Mouse (Mus musculus) CD4-positive, CD25-positive, alpha-beta regulatory T cell, adult 4 months (primary cell): Measurements from ENCODE around the gene Gapdh. TPM values are rescaled to one million over a fixed set of nuclear protein-coding genes. Genes with fewer than 3 reads are reported as not detected.
A peak's percentile ranks its signal among the peaks of the same experiment; 100 is the strongest.

Source experiments
- ATAC-seq: one replicate; pipeline ENCODE4 v1.8.0; 2017
- polyA plus RNA-seq, 2 experiments: library from polyadenylated mRNA; unstranded; fragments of 100-300 nt; shearing (Covaris generic); gene quantifications; one replicate each; pipeline ENCODE4 v1.2.1; 2017

Gapdh gene
- polyA plus RNA-seq: 100 to 1,000 TPM; 215 to 384 TPM

GRCm38 (mm10) chr6:125166051-125166751 lies at the start of gene Gapdh:
TSS of gene Gapdh (minus strand) at chr6:125166467.
- no peak for ATAC-seq

GRCm38 (mm10) chr6:125215148-125215954 lies 49.1 kb upstream of the Gapdh start, which contains the start of gene Vamp1:
TSS of gene Vamp1 (plus strand) at chr6:125215551.
- peak; percentile 87 for ATAC-seq

- no peak for ATAC-seq
Observed at GRCm38 (mm10) chr6:125213715-125214114, 47.4 kb upstream of the Gapdh start.

GRCm38 (mm10) chr6:125213129-125213528 lies 46.9 kb upstream of the Gapdh start:
- no peak for ATAC-seq

- no peak for ATAC-seq
Observed at GRCm38 (mm10) chr6:125212621-125213020, 46.4 kb upstream of the Gapdh start.

- no peak for ATAC-seq
Observed at GRCm38 (mm10) chr6:125210436-125210835, 44.2 kb upstream of the Gapdh start.

GRCm38 (mm10) chr6:125197166-125197565 lies 30.9 kb upstream of the Gapdh start:
- no peak for ATAC-seq

GRCm38 (mm10) chr6:125196301-125196700 lies 30.0 kb upstream of the Gapdh start:
- ATAC-seq: no peak

- ATAC-seq: no peak
Observed at GRCm38 (mm10) chr6:125195541-125196075, 29.3 kb upstream of the Gapdh start.

GRCm38 (mm10) chr6:125193390-125193789 lies 27.1 kb upstream of the Gapdh start:
- ATAC-seq: no peak

- no peak for ATAC-seq
Observed at GRCm38 (mm10) chr6:125192841-125193240, 26.6 kb upstream of the Gapdh start.

- ATAC-seq: peak; percentile 70
Observed at GRCm38 (mm10) chr6:125192016-125192714, 25.9 kb upstream of the Gapdh start.

- ATAC-seq: peak; percentile 96
Observed at GRCm38 (mm10) chr6:125191332-125192015, 25.2 kb upstream of the Gapdh start, which contains the start of the genes Ncapd2 and Mrpl51. TSS of gene Ncapd2 (minus strand) at chr6:125191701. TSS of gene Mrpl51 (plus strand) at chr6:125191801.

- no peak for ATAC-seq
Observed at GRCm38 (mm10) chr6:125190816-125191215, 24.5 kb upstream of the Gapdh start.

GRCm38 (mm10) chr6:125186203-125186602 lies 19.9 kb upstream of the Gapdh start:
- no peak for ATAC-seq

GRCm38 (mm10) chr6:125182133-125182532 lies 15.9 kb upstream of the Gapdh start:
- ATAC-seq: no peak

GRCm38 (mm10) chr6:125179601-125180000 lies 13.3 kb upstream of the Gapdh start:
- ATAC-seq: no peak

- no peak for ATAC-seq
Observed at GRCm38 (mm10) chr6:125175469-125175868, 9.2 kb upstream of the Gapdh start.

- ATAC-seq: no peak
Observed at GRCm38 (mm10) chr6:125173256-125173655, 7.0 kb upstream of the Gapdh start.

GRCm38 (mm10) chr6:125172474-125172873 lies 6.2 kb upstream of the Gapdh start:
- no peak for ATAC-seq

- no peak for ATAC-seq
Observed at GRCm38 (mm10) chr6:125170194-125170593, 3.9 kb upstream of the Gapdh start.

GRCm38 (mm10) chr6:125168086-125168485 lies 1.8 kb upstream of the Gapdh start:
- ATAC-seq: no peak
